Mouse (Mus musculus) liver, embryonic 11.5 days (tissue): ENCODE data around the gene Sept8. TPM values are rescaled to one million over a fixed set of nuclear protein-coding genes. Genes with fewer than 3 reads are reported as not detected.

Experiments
- ATAC-seq: fragments of 200-750 bp; cut with Nextera tagmentation; replicated peaks from 2 replicates; pipeline ENCODE4 v1.8.0; 2017; ENCODE audit warnings: moderate number of reproducible peaks, mild to moderate bottlenecking, moderate TSS enrichment, moderate library complexity; ENCODE audit not compliant: low FRiP score
- DNase-seq: peaks from one replicate; pipeline ENCODE4 v3.0.0-alpha.2; 2017; ENCODE audit warnings: low spot score
- H3K27ac ChIP-seq: fragments of 300-500 bp; sonication (generic); 2 replicates; pipeline ENCODE4 v1.5.1; 2014; ENCODE audit warnings: mild to moderate bottlenecking, low read depth, low read length, control low read depth
- H3K27me3 ChIP-seq: fragments of 300-500 bp; sonication (generic); replicated peaks from 2 replicates; pipeline ENCODE4 v1.6.1; 2014; ENCODE audit warnings: low read length, mixed read lengths; ENCODE audit not compliant: control insufficient read depth, insufficient read depth
- H3K36me3 ChIP-seq: fragments of 300-500 bp; sonication (generic); 2 replicates; pipeline ENCODE4 v1.6.1; 2014; ENCODE audit warnings: mild to moderate bottlenecking, low read length, moderate library complexity, mixed read lengths; ENCODE audit not compliant: control insufficient read depth, insufficient read depth
- H3K4me1 ChIP-seq: fragments of 300-500 bp; sonication (generic); replicated peaks from 2 replicates; pipeline ENCODE4 v1.6.1; 2014; ENCODE audit warnings: low read length, mixed read lengths; ENCODE audit not compliant: control insufficient read depth, insufficient read depth
- H3K4me2 ChIP-seq: fragments of 300-500 bp; sonication (generic); 2 replicates; pipeline ENCODE4 v1.6.1; 2014; ENCODE audit warnings: mild to moderate bottlenecking, control low read depth, moderate library complexity
- H3K4me3 ChIP-seq: fragments of 300-500 bp; sonication (generic); 2 replicates; pipeline ENCODE4 v1.5.1; 2014; ENCODE audit warnings: low read depth, low read length, control low read depth
- H3K9ac ChIP-seq: fragments of 300-500 bp; sonication (generic); 2 replicates; pipeline ENCODE4 v1.6.1; 2014; ENCODE audit warnings: low read depth, low read length, control low read depth
- H3K9me3 ChIP-seq: fragments of 300-500 bp; sonication (generic); 2 replicates; pipeline ENCODE4 v1.6.1; 2016; ENCODE audit warnings: low read length, inconsistent platforms, mixed read lengths; ENCODE audit not compliant: control insufficient read depth
- WGBS: fragments of 180-500 bp; shearing (Covaris S2); extraction: QIAGEN DNeasy Blood & Tissue Kit; methylation state at CpG from one replicate; pipeline ENCODE4 v1.1.7; 2014; 5-methylcytosine and 5-hydroxymethylcytosine counted together
- polyA plus RNA-seq: library from polyadenylated mRNA; unstranded; fragments of >200 nt; fragmentation: Nextera tagmentation; extraction: Ambion mirVana; gene quantifications from 2 replicates; pipeline ENCODE4 v1.2.1, GENCODE M21; 2014

Gene Sept8
- polyA plus RNA-seq, 1 experiment from 2014 or later = 43.4 TPM

- no peaks in the 10 kb centered on the region for H3K9me3 ChIP-seq
- no peak overlapping the region for H3K9ac ChIP-seq
- no peak for DNase-seq
- ATAC-seq = no peak
- H3K27me3 ChIP-seq = peaks cover 13% of the 10 kb centered on the region
- no peak overlapping the region for H3K4me2 ChIP-seq
- H3K4me3 ChIP-seq = no peak overlapping the region
- H3K4me1 ChIP-seq = peaks cover 12% of the 10 kb centered on the region
- no peak overlapping the region for H3K27ac ChIP-seq
- H3K36me3 ChIP-seq = no peaks in the 10 kb centered on the region
- WGBS = 84% methylated on average over 9 of the region's 9 CpGs
Observed at GRCm38 (mm10) chr11:53489421-53489820, 29.6 kb upstream of the Sept8 start.

- no peak overlapping the region for H3K9ac ChIP-seq
- H3K27me3 ChIP-seq = peaks cover 6% of the 10 kb centered on the region
- DNase-seq (no peak), ATAC-seq (no peak)
- WGBS = 30% methylated on average over 8 of the region's 8 CpGs
- no peak overlapping the region for H3K4me3 ChIP-seq
- H3K36me3 ChIP-seq = no peaks in the 10 kb centered on the region
- H3K4me2 ChIP-seq = no peak overlapping the region
- no peaks in the 10 kb centered on the region for H3K9me3 ChIP-seq
- H3K4me1 ChIP-seq = peaks cover 8% of the 10 kb centered on the region
- no peak overlapping the region for H3K27ac ChIP-seq
Observed at GRCm38 (mm10) chr11:53491954-53492401, 27.1 kb upstream of the Sept8 start.

GRCm38 (mm10) chr11:53493243-53493955, 25.7 kb upstream of the Sept8 start:
- H3K27me3 ChIP-seq = no peaks in the 10 kb centered on the region; the same call in 1 of the 2 replicates
- DNase-seq (no peak), ATAC-seq (no peak)
- H3K9ac ChIP-seq = no peak overlapping the region
- no peaks in the 10 kb centered on the region for H3K36me3 ChIP-seq
- peaks cover 4% of the 10 kb centered on the region for H3K4me1 ChIP-seq
- H3K27ac ChIP-seq = no peak overlapping the region
- no peak overlapping the region for H3K4me2 ChIP-seq
- no peak overlapping the region for H3K4me3 ChIP-seq
- 42% methylated on average over 3 of the region's 3 CpGs for WGBS
- H3K9me3 ChIP-seq = no peaks in the 10 kb centered on the region

DNA sequence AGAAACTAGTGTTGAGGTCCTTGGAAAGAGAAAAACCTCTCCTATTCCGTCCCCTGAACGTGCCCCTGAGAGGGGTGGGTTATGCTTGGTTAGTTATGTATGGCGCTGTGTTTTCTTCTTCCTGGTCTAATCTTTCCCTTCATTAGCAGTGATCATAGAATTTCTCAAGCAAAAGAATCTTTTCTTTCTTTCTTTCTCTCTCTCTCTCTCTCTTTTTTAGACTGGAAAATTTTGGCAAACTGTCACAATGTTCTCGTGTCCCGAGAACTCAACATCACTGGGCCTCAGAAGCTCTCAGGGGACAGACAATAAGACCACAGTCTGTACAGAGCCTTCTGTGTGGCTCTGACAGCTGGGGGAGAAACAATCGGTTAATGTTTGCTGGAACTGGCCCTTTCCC, 23.6 kb upstream of the Sept8 start:
- Histone ChIP-seq H3K27me3 (peaks cover under 1% of the 10 kb centered on the region), H3K9me3 (no peaks in the 10 kb centered on the region), H3K4me1 (peaks cover 4% of the 10 kb centered on the region), H3K4me2 (no peak overlapping the region), H3K36me3 (no peaks in the 10 kb centered on the region), H3K27ac (no peak overlapping the region), H3K9ac (no peak overlapping the region), H3K4me3 (no peak overlapping the region)
- 78% methylated on average over 6 of the region's 6 CpGs for WGBS
- no peak for ATAC-seq
- no peak for DNase-seq

DNA sequence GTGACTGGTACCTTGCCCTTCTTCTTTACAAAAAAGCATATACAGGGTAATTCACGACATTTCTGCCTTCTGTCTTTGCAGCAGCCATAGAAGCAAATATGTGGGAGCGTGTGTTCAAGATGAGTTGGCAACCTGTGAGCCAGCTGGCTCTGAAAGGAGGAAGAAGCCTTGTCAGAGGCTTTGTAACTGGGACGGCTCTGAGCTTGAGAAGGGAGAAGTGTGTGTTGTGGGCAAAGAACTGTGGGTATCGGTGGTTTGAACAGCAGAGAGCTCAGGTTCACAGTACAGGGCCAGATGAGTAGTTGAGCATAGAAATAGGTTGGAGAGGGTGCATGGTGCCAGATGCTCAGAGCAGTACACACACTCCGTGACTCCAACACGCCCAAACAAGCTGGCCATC, 22.1 kb upstream of the Sept8 start:
- ATAC-seq (no peak), DNase-seq (no peak)
- Histone ChIP-seq H3K9ac (no peak overlapping the region), H3K27ac (no peak overlapping the region), H3K4me3 (no peak overlapping the region), H3K36me3 (no peaks in the 10 kb centered on the region), H3K9me3 (no peaks in the 10 kb centered on the region), H3K4me1 (peaks cover 4% of the 10 kb centered on the region), H3K27me3 (peaks cover 5% of the 10 kb centered on the region), H3K4me2 (no peak overlapping the region)
- 52% methylated on average over 6 of the region's 6 CpGs for WGBS

DNA sequence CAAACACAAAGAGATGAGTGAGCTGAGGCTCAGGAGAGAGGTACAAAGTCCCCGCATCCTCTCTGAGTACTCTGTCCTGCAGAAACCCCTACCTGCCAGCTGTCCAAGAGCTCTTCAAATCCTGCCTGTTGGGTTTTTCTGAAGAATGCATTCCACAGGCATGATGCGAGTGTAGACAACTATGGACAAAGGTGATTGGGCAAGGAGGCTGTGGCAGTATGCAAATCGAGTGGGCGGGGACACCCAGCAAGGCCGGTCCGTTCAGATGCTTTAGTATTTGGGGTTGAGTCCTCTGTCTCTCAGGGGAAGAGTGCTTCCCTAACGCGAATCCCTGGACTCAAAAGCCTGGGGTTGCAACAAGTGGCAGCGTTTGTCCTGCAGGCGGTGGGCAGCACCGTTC, 18.5 kb upstream of the Sept8 start:
- Histone ChIP-seq H3K27ac (no peak overlapping the region), H3K27me3 (peaks cover 5% of the 10 kb centered on the region), H3K4me2 (peak overlapping the region; percentile 10; the same call in 1 of the 2 replicates), H3K4me1 (peaks cover 3% of the 10 kb centered on the region; the same call in 1 of the 2 replicates), H3K36me3 (no peaks in the 10 kb centered on the region), H3K9me3 (no peaks in the 10 kb centered on the region), H3K9ac (no peak overlapping the region), H3K4me3 (no peak overlapping the region)
- 8% methylated on average over 11 of the region's 11 CpGs for WGBS
- no peak for ATAC-seq
- DNase-seq = no peak

- Histone ChIP-seq H3K9me3 (no peaks in the 10 kb centered on the region), H3K27me3 (peaks cover 5% of the 10 kb centered on the region), H3K4me1 (peaks cover 3% of the 10 kb centered on the region; the same call in 1 of the 2 replicates), H3K27ac (no peak overlapping the region), H3K4me3 (no peak overlapping the region), H3K36me3 (no peaks in the 10 kb centered on the region), H3K4me2 (no peak overlapping the region), H3K9ac (no peak overlapping the region)
- DNase-seq (no peak), ATAC-seq (no peak)
- WGBS = 66% methylated on average over 8 of the region's 8 CpGs
Observed at GRCm38 (mm10) chr11:53502039-53502765, 16.9 kb upstream of the Sept8 start.

GRCm38 (mm10) chr11:53503738-53504137, 15.3 kb upstream of the Sept8 start:
- WGBS = 54% methylated on average over 5 of the region's 5 CpGs
- H3K4me1 ChIP-seq = peaks cover 3% of the 10 kb centered on the region; the same call in 1 of the 2 replicates
- H3K27ac ChIP-seq = no peak overlapping the region
- no peaks in the 10 kb centered on the region for H3K36me3 ChIP-seq
- H3K4me3 ChIP-seq = no peak overlapping the region
- H3K27me3 ChIP-seq = peaks cover 5% of the 10 kb centered on the region
- no peaks in the 10 kb centered on the region for H3K9me3 ChIP-seq
- H3K4me2 ChIP-seq = no peak overlapping the region
- DNase-seq (no peak), ATAC-seq (no peak)
- no peak overlapping the region for H3K9ac ChIP-seq
